Mouse (Mus musculus) WW6 (cell line): ENCODE measurements around the gene Ralgps2.

Experiments used
- DNase-seq: peaks from one replicate; pipeline ENCODE4 v3.0.0-alpha.2; 2013; ENCODE audit warnings: low read depth, low spot score

Gene Ralgps2

DNA sequence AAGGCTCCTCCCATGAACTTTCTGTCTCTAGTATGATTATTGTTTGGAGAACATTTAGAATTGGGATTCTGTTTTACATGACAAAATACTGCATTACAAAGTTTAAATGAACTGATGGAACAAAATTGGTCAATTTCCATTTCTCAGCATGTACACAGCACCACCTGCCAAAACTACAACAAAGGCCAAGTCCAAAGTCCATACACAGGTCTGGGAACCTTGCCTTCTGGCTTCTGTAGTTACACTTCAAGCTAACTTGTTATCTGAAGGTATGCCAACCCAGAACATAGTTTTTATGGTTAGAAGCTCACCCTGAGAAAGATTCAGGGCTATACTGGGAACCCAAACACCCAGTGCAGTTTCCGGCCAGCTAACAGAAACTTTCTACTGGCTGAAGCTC lies 120.2 kb downstream of the Ralgps2 start:
- DNase-seq = no peak

DNA sequence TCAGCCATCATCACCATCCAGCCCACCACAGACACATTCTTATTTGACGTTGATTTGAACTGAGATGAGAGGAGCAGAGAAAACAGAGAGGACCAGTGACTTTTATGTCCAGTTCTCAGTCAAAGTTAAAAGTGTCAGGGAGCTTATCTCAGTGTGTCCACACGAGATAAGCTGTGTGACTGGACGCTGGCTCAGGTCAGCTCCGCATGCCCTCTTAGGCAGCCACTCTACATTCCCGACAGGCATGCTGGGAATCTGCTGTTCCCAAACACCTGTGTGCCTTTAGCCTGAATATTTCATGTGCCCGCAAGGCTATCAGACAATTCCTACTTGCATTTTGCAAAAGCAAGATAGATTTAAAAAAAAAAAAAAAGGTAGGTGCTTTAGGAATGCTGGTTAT lies 125.9 kb downstream of the Ralgps2 start:
- DNase-seq = no peak

DNA sequence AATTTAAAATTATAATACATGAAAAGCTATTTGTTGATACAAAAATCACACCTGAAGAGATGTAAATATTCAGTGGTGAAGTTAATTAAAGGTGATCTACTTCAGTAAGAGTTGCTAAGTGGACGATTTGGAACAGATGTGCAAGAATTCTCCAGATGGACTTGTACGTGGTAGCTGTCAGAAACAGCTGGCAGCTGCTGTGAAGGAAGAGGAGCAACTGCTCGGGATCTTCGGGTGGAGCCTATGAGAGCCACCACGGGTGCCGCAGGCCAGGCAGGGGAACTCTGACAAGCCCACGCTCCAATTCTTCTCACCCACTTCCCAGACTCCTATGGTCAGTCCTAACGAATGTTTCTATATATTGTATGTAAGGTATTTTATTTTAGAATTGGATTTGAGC lies 126.7 kb downstream of the Ralgps2 start:
- no peak for DNase-seq

DNA sequence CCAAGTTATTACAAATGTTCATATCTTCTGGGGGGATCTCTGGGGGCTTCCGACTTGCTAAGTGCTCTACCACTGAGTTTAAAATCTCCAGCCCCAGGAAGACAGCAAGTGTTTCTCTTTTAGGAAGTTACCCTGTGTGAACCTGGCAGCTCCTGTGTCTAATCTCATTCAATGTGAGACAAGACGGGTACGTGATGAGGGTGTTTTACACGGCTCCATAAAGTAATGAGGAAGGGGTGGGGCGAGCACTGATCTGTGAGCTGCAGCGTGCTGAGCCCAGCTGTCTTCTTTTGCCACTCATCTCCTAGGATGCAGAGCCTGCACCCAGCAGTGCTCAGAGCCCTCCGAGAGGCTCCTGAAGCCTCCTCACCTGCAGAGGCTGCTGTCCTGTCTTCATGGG lies 127.5 kb downstream of the Ralgps2 start:
- no peak for DNase-seq

DNA sequence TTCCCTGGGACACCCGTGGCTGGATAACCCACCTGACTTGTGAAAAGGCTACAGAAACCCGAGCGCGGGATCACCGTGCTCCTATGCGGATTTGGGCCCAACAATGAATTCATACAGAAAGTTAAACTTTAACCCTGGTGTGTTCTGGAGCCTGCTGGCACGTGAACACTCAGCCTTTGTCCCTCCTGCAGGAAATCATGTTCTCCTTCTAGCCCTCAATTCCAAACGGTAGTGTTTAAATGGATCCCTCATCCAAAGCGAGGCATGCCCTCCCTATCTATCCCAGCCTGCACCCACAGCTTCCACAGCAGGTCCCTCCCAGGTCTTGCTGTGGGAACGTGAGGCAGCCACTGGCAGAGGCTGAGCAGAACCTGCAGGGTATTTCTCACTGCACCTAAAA lies 131.1 kb downstream of the Ralgps2 start:
- no peak for DNase-seq

DNA sequence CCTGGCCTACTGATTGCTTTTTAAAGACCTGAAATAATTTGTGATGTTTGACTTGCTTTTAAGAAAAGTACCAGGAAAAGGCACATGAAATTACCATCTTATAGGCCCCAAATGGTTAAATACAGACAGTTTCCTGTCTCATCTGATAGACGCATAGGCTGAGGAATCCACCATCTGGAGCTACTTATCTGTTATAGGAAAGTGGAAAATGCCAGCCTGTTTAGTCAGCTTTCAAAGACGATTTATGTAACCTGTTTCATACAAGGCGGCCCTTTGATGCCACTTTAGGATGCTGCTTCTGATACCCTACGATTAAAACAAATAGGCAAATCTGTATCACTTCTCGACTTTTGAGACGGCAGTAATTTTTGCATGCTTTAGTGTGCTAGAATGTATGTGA lies 138.2 kb downstream of the Ralgps2 start:
- DNase-seq = no peak

DNA sequence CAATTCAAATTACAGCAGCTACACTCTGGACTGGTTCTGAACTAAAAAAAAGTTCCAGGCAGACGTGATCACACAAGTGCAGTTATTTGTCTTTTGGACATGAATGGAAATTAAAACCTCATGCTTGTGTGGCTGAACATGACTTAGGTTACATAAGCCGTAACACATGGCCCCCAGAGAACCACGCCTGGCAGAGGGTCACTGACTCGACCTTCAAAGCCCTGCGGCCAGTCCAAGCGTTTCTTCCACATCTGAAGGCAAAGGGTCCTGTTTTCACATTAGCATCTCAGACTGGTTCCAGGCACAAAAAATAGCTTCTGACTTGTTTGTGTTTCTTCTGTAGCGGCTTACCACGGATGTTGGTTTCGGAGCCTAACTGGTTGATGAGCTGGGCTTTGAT lies 143.2 kb downstream of the Ralgps2 start:
- DNase-seq = no peak

DNA sequence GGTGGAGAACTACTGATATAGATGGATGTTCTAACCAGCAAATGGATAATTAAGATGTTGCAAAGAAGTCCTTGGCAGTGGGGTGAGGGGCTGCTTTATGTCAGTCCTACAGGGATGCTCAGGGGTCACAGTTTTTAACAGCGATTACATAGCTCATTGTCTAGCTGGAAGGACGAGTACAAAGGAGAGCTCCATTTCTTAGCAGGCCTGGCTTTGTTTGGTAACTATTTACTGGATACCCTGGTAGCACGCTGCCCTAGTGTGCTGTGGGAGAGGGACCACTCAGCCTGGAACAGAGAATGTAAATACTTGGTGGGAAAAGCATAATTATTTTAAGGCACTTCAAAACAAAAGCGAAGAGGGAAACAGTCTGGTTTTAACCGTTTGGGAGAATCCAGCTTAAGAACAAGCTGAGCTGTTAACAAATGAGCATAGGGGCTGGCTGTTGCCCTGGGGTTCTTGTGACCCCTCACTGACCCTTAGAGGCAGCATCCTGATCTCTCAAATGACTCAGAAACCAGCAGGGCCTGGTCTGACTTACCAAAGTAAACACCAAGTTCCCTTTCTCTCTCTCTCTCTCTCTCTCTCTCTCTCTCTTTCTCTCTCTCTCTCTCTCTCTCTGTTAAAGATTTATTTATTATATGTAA lies 149.5 kb downstream of the Ralgps2 start:
- no peak for DNase-seq

DNA sequence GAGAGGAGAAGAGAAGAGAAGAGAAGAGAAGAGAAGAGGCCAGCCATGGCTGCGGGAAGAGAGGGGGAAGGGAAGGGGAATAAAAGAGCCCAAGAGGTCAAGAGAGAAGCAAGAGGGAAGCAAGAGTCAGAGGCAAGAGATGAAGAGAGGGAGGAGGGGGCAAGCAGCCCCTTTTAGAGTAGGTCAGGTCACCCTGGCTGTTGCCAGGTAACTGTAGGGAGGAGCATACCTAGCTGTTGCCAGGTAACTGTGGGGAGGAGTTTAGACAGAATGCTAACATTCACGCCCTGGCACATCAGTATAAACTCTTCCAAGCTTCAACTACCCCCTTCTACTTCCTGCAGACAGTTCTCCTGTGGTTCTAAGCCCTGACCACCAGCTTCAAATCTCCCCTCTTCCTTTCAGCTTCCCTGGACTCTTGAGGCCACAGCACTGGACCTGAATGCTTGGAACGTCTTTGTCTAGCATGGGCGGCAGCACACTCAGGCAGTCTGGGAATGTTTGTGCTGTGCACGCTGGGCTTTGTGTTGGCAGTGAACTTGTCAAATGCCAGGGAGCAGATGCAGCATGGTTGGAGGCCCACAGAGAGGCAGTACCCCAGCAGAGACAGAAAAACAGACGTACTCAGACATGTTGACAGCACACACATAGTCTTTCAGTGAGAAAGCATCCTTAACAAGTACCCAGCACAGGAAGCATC lies 152.1 kb downstream of the Ralgps2 start:
- no peak for DNase-seq

DNA sequence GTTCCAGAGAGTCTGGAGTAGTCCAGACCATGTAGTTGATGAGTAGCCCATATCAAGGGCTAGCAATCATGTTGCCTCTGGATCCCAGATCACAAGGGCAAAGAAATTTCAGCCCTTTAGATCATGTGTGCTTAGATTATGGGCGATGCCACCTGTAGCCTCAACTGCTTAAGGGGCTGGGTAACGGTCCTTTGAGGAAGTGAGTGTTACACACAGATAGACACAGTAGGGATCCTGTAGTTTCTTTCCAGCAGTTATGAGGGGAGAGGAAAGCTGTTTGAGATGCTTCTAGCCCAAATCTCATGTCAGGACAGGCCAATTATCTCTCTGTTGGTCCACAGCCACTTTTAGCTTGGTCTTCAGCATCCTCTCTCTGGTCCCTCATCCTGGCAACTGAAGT lies 153.4 kb downstream of the Ralgps2 start:
- DNase-seq = no peak

DNA sequence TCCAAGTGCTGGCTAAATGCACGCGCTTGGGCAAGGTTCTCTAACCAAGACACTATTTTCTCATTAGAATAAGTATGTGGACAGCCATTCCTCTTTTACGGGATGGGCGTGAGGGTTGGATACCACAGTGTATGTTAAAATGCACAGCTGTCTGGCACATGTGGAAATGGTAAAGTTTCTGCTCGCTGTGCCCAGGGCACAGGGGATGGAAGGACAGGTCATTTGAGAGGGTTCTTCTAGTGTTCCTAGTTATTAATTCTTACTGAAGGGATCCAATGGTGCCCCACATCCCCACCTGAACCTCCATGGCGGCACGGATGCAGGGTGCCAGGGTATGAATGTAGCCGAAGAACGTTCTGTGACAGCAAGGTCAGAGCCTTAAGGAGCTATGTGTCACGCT lies 154.5 kb downstream of the Ralgps2 start:
- no peak for DNase-seq

DNA sequence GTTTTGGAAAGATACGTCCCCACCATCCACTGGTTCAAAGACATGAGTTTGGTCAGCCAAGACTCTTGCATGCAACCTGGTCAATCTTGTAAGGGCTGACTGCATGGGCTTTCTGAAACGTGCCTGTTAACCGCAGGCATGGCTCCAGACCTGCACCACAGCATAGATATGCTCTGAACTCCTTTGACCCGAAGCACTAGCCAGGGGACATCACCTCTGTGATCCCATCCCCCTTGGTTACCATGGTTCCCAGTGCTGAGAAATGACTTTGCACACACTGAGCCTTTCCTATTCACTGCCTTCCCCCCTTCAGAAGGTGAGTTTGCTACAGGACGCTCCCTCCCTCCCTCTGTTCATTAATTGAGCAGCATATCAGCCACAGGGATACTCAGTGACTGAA lies 155.3 kb downstream of the Ralgps2 start:
- no peak for DNase-seq

DNA sequence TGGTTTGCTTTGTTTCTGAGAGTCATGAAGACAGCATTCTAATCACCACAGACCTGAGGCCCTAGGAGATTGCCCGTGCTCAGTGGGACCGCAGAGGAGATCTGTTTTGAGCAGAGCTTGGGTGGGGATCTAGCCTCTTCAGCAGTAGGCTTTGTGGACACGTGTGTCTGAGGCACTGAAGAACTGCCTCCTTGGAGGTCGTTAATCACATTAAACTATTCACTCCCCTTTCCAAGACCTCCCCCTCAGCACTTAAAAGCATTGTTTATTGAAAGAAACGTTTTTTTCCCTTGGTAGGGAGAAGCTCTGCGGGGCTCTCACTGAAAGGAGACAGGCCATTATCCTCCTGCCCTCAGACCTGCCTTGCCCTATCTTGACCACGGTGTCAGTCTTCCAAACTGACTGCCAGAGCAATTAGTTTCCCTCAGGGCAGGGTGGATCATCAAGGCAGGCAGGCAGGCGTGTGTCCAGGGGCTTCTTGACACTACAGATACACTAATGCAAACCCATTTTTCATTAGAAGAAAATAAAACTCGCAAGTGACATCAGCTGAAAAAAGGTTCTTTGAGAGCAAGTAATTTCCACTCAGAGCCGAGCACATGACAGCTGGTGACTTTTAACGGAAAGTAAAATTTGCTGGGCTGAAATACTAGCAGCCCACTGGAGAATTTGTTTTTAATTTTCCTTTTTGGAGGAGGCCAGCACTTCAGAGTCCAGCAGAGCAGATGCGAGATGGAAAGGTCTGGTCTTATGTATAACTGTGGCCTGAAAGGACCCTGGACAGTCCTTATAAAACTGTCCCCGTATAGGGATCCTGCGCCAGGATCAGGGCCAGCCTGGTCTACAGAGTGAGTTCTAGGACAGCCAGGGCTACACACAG lies 157.2 kb downstream of the Ralgps2 start:
- no peak for DNase-seq

DNA sequence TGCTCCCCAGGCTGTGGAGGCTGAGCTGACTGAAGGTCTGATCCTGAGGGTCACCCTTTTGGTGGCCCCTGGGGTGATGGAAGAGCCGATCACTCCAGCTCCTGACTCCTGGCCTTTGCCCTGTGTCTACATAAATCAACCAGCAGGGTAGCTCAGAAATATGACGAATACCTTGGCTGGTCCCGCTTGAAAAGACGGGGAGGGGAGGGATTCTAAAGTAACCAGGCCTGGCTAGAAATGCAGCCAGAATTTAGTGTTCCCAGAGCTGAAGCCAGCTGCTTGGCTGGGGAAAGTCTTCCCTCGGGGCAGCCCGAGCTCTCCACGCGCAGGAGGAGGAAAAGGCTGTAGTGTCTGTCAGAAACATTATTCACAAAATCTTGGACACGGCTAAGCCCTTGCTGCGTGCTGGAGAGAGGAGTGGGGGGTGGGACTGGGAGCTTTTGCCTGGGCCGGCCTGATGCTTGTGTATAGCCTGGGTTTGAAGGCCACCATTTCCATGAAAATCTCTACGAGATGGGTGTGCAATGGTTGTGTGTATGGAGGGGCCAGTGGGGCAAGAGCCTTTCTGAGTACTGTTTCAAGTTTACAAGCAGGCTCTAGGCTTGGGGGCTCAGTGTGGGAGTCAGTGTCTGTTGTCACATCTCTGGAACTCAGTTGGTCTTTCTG lies 158.2 kb downstream of the Ralgps2 start:
- no peak for DNase-seq

DNA sequence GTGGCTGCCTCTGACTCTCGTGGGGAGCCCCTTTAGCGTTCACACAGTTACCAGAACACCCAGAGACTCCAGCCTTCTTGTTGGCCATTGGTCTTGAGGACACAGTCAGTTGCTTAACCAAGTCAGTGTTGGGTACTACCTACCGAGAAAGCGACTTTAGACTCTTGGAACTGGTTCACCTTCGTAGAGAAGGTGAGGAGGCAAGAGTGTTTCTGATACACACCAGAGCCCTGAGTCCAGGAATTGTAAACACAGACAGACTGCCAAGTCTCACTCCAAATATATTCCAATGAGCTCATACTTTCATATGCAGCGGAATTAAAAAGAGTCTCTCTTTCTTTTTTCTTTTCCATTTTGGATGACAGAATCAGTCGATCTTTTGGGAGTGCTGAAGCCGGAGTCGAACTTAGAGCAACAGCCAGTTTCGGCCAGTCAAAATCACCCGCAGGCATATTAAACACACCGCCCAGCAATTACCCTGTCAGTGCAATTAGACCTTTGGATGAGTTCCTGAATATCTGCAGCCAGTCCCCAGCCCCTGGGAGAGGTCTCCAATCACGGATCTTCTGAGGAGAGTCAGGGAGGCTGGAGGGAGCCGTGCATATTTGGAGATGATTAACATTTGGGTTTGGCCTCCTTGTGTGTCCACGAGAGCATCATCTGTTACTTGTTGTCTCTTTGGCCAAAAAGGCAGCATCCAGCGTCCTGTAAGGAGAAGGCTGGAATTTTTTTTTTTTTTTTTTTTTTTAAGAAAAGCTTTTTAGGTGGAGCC lies 159.0 kb downstream of the Ralgps2 start:
- no peak for DNase-seq

DNA sequence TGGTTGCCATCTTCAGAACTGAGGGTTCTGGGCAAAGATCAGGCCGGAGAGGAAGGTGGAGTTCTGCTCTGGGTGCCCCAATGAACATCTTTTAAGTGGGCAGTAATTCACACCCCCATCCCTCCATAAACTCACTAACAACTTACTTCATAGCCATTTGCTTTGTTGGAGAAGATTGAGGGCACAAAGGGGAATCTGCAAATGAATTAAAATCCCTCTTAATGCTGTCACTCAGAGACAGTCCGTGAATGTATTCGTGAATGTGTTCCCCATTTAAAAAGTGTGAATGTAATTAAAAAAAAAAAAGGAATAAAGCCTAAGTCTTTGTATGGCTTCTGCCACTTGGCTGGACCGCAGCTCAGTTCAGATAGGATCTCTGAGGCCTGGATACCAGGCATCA lies 159.8 kb downstream of the Ralgps2 start:
- DNase-seq = no peak

DNA sequence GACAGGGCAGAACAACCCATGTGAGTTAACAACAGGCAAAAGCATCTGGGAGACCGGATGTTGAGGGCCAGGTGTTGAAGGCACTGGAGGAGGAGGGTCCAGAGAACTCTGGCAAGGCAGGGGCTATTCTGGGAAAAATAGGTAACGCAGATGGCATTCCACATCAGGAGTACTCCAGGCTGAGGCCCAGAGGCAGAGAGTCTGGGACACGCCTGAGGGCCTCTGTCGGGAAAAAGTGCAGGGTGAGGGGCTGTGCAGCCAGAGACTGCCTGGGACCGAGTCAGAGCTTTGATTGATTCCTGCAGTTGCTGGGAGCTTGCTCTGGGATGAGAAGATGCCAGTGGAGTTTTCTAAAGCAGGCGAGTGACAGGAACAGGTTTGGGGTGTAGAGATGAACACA lies 160.4 kb downstream of the Ralgps2 start:
- DNase-seq = no peak

DNA sequence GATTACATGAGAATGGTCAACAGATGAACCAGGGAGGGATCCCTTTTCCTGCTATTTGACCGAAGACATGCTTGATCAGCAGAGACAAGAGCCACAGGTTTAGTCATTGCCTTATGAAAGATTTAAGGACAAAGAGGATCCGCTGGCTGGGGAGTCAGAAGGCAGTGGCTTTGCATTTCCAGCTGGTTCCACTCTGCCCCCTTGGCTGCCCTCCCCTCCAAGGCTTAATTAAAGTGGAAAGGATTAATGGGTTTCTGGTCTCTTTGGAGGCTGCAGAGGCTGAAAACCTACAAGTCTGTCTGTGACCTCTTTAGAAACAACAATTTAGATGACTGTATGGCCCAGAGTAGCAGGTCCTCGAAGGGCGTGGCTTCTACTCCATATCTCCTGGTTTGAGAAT lies 161.5 kb downstream of the Ralgps2 start:
- DNase-seq = no peak

DNA sequence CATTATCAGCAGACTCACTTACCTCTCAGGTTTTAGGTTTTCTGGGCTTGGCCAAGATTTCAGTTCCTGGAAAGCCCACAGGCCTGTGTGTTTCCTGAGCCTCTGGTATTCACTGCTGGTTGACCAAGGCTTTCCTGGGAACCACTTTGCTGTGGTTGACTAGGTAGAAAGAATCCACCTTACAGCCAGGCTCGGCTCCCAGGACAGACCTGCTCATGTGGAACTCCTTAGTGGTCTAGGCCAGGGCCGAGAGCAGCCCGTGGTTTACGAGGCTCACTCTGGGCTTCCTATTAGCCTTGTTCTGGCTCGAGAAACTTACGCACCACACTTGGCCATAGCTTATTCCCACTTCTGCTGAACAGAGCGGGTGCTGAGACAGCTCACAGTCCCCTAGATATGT lies 163.4 kb downstream of the Ralgps2 start:
- no peak for DNase-seq

DNA sequence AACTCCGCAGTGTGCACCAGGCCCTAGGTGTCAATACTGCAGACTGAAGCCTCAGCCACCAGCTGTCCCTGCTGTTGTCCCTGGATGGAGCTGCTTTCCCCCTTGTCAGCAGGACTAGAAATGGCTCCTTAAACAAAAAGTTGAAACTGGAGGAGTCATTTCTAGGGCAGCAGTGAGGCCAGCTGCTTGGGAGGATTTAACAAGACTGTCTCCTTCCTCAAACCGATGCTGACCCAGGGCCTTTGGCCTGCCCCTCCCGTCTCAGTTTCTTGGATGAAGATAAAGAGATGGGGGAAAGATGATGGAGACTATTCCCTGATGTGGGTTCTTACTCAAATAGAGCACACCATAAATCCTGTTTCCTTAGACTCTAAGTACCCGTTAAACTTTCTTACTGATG lies 164.2 kb downstream of the Ralgps2 start:
- DNase-seq = no peak

DNA sequence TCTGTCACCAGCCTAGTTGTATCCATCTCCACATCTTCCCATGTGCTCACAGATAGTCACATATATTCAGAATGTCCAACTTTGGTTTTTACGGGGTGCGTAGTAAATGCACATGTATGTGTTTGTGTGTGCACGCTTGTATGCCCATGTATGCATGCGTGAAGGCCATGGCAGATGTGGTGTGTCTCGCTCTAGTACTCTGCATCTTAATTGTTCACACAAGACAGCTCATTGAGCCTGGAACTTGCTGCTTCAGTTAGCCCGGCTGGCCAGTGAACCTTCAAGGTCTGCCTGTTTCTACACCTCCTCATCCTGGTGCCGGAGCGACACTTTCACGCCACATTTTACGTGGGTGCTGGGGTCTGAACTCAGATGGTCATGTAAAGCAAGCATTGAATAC lies 168.6 kb downstream of the Ralgps2 start:
- DNase-seq = no peak
